Mouse (Mus musculus) cerebellum, adult 9-10 months (tissue): ENCODE data around the gene Ugt1a7c.
"Not testable (repeated sequence)": the region's sequence is repeated elsewhere in the genome, so short reads cannot be mapped to it uniquely, and the experiment has no call there.

Source experiments
- DNase-seq: peaks from one replicate; pipeline ENCODE4 v3.0.0; 2022

The Ugt1a7c gene

GRCm38 (mm10) chr1:88199996-88200395 is 105.1 kb downstream of the Ugt1a7c start:
- peak; percentile 64 for DNase-seq

- no peak for DNase-seq
Measured at GRCm38 (mm10) chr1:88200456-88200855, 105.6 kb downstream of the Ugt1a7c start, which contains the start of gene Ugt1a2. Ugt1a2 (plus strand) TSS chr1:88200601.

GRCm38 (mm10) chr1:88205294-88205922 is 110.5 kb downstream of the Ugt1a7c start, which contains the start of gene Dnajb3:
Dnajb3 (minus strand) TSS chr1:88205782.
- DNase-seq: peak; percentile 89

GRCm38 (mm10) chr1:88206843-88207479 is 112.1 kb downstream of the Ugt1a7c start:
- no peak for DNase-seq

- no peak for DNase-seq
Measured at GRCm38 (mm10) chr1:88211812-88212211, 117.0 kb downstream of the Ugt1a7c start, which contains the start of gene Ugt1a1. Ugt1a1 (plus strand) TSS chr1:88211959.

- DNase-seq: no peak
Measured at GRCm38 (mm10) chr1:88212341-88213045, 117.6 kb downstream of the Ugt1a7c start.

- DNase-seq: no peak
Measured at GRCm38 (mm10) chr1:88213061-88213460, 118.2 kb downstream of the Ugt1a7c start.

- no peak for DNase-seq
Measured at GRCm38 (mm10) chr1:88213766-88214461, 119.1 kb downstream of the Ugt1a7c start.

GRCm38 (mm10) chr1:88214462-88214952 is 119.6 kb downstream of the Ugt1a7c start:
- no peak for DNase-seq

- no peak for DNase-seq
Measured at GRCm38 (mm10) chr1:88215466-88216380, 120.9 kb downstream of the Ugt1a7c start.

GRCm38 (mm10) chr1:88216551-88216950 is 121.7 kb downstream of the Ugt1a7c start:
- no peak for DNase-seq

- no peak for DNase-seq
Measured at GRCm38 (mm10) chr1:88217144-88217543, 122.3 kb downstream of the Ugt1a7c start.

- DNase-seq: no peak
Measured at GRCm38 (mm10) chr1:88217576-88217975, 122.7 kb downstream of the Ugt1a7c start.

- DNase-seq: no peak
Measured at GRCm38 (mm10) chr1:88218051-88218450, 123.2 kb downstream of the Ugt1a7c start.

GRCm38 (mm10) chr1:88218591-88218990 is 123.7 kb downstream of the Ugt1a7c start:
- no peak for DNase-seq

GRCm38 (mm10) chr1:88219054-88219453 is 124.2 kb downstream of the Ugt1a7c start:
- DNase-seq: no peak

GRCm38 (mm10) chr1:88220336-88220735 is 125.5 kb downstream of the Ugt1a7c start:
- DNase-seq: no peak

GRCm38 (mm10) chr1:88222216-88222615 is 127.4 kb downstream of the Ugt1a7c start:
- no peak for DNase-seq

- not testable (repeated sequence) for DNase-seq
Measured at GRCm38 (mm10) chr1:88223011-88223515, 128.2 kb downstream of the Ugt1a7c start.

GRCm38 (mm10) chr1:88223591-88223990 is 128.7 kb downstream of the Ugt1a7c start:
- no peak for DNase-seq

- no peak for DNase-seq
Measured at GRCm38 (mm10) chr1:88224029-88224776, 129.3 kb downstream of the Ugt1a7c start.
